Mouse (Mus musculus) urinary bladder, adult 18-20 months (tissue): ENCODE measurements around the gene Zfp473.
"Not testable (repeated sequence)": the region's sequence is repeated elsewhere in the genome, so short reads cannot be mapped to it uniquely, and the experiment has no call there.

Experiments used
- DNase-seq, 2 experiments: peaks; one replicate each; pipeline ENCODE4 v3.0.0; 2022; ENCODE audit warnings: low spot score in 2 of 2, mixed read lengths in 2 of 2

The Zfp473 gene

GRCm38 (mm10) chr7:44722058-44722457 lies 28.8 kb downstream of the Zfp473 start:
- no peak for DNase-seq

DNA sequence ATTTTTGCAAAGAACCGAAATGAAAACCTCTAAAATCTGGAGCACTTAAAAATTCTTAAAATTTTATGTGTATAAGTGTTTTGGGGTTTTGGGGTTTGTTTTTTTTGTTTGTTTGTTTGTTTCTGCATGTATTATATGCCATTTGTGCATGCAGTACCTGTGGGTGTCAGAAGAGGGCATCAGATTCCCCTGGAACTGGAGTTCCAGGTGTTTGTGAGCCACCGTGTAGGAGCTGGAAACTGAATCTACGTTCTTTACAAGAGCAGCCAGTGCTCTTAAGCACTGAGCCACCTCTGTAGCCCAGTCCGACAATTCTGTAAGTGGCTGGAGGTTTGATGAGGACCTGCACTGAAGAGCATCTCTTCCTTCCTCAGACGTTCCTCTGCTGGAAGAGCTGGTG lies 41.0 kb downstream of the Zfp473 start:
- no peak for DNase-seq

- no peak for DNase-seq
Observed at GRCm38 (mm10) chr7:44708574-44708973, 42.3 kb downstream of the Zfp473 start, which contains the start of gene Izumo2. Gene Izumo2, plus strand, starts transcription at chr7:44708742.

DNA sequence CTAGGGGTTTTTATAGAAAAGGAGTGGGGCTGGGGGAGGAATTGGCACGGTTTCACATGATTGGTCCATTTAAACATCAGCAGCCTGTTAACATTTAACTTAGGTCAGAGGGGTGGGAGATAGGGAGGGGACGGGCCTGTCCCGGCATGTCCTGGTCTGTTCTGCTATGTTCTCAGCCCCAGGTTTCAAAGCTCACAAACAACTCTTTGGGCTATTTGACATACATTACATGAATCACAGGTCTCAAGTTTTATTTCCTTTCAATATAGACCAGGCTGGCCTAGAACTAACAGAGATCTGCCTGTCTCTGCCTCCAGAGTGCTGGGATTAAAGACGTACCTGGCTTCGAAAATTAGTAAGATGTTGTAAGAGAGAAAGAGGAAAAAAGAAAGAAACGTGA lies 42.8 kb downstream of the Zfp473 start:
- not testable (repeated sequence) for DNase-seq

GRCm38 (mm10) chr7:44707169-44707675 lies 43.6 kb downstream of the Zfp473 start:
- no peak for DNase-seq

DNA sequence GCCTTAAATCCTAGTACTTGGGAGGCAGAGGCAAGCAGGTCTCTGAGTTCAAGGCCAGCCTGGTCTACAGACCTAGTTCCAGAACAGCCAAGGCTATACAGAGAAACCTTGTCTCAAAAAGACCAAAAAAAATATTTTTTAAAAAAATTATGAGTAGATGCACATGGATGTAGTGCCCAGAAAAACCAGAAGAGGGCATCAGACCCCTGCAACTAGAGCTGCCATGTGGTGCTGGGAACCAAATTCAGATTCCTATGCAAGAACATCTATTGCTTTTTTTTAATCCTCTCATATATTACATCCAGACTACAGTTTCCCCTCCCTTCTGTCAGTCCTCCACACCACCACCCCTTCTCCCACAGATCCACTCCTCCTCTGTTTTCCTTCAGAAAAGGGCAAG lies 44.5 kb downstream of the Zfp473 start:
- DNase-seq = no peak

DNA sequence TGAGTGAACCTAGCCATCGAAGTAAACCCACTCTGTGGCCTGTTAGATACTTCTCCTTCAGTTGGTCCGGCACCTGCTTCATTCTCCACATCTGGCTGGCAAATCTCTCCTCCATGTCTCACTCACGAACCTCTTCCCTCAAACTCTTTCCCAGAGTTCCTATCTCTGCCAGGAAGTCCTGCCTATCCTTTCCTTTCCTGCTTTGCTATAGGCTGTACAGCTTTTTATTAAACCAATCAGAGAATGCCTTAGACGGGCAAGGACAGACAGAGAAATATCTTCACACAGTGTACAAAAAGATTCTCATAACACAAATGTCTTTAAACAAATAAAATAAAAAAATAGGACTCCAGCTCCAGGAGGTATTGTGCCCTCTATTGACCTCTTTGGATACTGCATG lies 45.8 kb downstream of the Zfp473 start:
- DNase-seq = no peak

DNA sequence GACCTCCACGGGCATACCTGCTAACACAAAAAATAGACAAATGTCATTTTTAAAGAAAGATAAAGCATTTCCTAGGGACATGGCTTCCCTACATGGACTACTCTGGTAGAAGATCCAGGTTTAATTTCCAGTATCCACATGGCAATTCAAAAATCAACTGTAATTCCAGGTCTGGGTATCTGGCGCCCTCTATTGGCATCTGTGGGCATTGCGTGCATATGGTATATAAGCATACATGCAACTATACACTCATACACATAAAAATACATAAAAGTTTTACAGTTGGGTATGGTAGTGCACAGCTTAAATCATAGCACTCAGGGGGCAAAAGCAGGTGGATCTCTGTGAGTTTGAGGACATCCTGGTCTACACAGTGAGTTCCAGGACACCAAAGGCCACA lies 46.5 kb downstream of the Zfp473 start:
- DNase-seq = no peak

GRCm38 (mm10) chr7:44702985-44703384 lies 47.9 kb downstream of the Zfp473 start:
- no peak for DNase-seq

DNA sequence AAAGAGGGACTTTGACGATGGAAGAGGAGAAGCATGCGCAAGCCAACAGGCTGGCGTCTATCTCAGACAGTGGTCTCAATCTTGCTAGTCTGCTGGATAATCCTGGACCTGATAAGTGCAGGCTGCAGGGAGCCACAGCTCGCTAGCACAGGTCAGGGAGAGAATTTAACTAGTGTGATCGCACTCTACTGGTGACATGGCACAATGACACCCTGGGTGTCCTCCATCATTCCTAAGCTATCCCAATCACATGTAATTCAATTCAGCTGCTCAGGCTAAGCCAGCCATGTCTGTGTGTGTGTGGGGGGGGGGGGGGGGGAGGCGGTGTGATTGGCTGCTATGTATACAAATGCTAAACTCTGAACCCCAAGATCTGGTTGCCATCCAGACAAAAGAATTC lies 48.9 kb downstream of the Zfp473 start:
- no peak for DNase-seq

DNA sequence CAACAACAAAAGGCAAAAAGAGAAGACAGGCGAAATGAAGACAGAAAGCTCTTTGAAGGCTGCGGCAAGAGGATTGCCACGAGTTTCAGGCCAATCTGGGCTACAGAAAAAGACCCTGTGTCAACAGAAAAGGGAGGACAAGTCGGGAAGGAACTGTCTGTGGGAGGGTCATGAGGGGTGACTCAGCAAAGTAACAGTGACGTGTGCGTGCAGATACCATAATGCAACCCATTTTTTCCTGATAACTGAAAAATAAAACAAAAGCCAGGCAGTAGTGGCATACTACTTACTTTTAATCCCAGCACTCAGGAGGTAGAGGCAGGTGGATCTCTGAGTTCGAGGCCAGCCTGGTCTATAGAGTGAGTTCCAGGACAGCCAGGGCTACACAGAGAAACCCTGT lies 52.9 kb downstream of the Zfp473 start:
- no peak for DNase-seq

- DNase-seq = peak; percentile 40 to 41
Observed at GRCm38 (mm10) chr7:44697191-44697710, 53.6 kb downstream of the Zfp473 start.

- DNase-seq = no peak
Observed at GRCm38 (mm10) chr7:44695223-44695622, 55.6 kb downstream of the Zfp473 start.

GRCm38 (mm10) chr7:44693427-44694175 lies 57.2 kb downstream of the Zfp473 start:
- no peak for DNase-seq

DNA sequence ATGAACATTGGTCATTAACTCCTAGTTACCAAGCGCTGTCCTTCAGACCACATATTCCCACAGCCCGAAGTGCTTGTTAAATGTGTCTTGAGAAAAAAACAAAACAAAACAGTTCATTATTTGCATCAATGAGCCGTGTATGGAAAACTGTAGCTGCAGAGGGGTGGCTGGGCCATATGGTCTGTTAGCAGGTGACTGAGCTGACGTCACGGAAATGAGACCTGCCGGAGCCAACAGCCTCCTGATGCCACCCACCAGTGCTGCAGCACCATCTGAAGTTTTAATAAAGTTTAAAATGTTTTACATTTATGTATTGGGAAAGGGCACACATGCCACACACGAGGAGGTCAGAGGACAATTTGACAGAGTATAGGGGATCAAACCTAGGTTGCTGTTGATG lies 61.5 kb downstream of the Zfp473 start:
- DNase-seq = no peak

DNA sequence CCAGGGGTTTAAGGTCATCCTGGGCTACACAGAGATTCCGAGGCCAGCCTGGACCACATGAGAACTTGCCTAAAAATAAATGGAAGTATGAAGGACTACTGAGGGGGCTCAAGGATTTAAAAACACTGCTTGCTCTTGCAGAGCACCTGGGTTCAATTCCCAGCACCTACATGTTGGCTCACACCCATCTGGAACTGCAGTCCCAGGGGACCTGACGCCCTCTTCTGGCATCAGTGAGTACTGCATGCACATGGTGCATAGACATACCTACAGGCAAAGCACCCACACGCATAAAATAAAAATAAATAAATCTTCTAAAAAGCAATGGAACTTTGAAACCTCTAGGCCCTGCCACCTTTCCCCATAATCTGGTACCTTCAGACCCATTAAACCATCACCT lies 62.0 kb downstream of the Zfp473 start:
- no peak for DNase-seq

DNA sequence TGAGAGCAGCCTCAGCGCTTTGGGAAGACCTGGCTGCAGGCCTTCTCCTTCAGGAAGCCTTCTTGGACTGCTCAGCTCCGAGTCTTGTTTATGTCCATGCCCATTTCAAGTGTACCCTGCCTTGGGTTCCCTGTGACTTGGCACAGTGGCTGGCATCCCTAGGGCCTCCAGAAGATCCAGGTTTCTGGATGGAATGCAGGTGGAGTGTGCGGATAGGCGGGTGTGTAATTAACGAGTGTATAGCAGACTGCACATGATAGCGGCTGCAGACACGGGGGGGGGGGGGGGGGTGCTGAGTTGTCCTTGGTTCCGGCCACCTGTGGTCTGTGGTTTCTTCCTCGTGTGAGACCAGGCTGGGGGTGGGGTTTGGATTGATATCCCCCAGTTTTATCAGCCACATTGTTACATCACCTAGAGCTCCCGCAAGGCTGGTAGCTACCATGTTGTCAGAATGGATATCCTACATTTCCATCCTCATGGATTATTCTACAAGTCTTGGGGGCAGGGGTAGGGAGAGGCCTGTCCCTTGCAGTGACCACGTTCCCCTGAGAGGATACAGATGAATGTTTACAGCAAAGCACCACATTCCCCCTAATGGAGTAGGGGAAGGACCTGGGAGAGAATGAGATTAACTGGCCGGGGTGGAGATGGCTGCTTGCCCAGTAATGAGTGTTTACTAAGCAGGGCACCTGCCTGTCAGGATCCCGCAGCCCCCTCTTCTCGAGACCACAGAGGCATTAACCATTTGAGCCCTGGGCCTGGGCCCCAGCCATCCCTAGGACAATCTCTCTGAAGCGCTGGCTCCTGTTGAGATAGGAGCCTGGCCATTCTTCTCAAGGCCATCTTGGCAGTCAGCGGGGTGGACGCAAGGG lies 65.1 kb downstream of the Zfp473 start:
- no peak for DNase-seq

DNA sequence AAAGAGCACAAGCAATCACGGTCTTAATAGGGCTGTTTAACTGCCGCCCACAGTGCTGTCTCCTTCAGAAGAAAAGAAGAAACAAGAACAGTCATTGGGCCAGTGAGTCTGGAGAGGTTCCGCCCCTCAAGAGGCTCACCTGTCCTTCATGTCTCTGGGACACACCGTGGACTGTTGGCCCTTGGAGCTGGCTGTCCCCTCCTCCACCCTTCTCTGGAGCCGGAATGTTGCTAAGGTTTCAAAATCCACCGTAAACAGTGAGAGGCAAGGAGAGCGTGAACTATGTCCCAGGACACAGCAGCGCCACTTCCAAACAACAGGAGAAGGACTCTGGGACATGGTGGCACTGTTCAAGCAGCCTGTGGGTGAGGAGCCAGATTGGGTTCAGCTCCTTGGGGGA lies 67.2 kb downstream of the Zfp473 start:
- DNase-seq = no peak
